Mouse (Mus musculus): ENCODE data around the gene Sgcb. TPM values are rescaled to one million over a fixed set of nuclear protein-coding genes. Genes with fewer than 3 reads are reported as not detected.

The Sgcb gene
- 19.5 and 22.6 TPM in 2 replicates for total RNA-seq (2021)
- long read RNA-seq, experiment 1, transcript Sgcb-201 (6 exons, 3,786 nt), result major isoform, 29 of 37 reads
- long read RNA-seq, experiment 1, partial matches to known transcripts, result 2 of 37 reads
- long read RNA-seq, experiment 1, other reads (novel, unspliced or antisense), result 6 of 37 reads
- long read RNA-seq, experiment 2, transcript Sgcb-201 (6 exons, 3,786 nt), result major isoform, 25 of 33 reads
- long read RNA-seq, experiment 2, partial matches to known transcripts, result 2 of 33 reads
- long read RNA-seq, experiment 2, other reads (novel, unspliced or antisense), result 6 of 33 reads

DNA sequence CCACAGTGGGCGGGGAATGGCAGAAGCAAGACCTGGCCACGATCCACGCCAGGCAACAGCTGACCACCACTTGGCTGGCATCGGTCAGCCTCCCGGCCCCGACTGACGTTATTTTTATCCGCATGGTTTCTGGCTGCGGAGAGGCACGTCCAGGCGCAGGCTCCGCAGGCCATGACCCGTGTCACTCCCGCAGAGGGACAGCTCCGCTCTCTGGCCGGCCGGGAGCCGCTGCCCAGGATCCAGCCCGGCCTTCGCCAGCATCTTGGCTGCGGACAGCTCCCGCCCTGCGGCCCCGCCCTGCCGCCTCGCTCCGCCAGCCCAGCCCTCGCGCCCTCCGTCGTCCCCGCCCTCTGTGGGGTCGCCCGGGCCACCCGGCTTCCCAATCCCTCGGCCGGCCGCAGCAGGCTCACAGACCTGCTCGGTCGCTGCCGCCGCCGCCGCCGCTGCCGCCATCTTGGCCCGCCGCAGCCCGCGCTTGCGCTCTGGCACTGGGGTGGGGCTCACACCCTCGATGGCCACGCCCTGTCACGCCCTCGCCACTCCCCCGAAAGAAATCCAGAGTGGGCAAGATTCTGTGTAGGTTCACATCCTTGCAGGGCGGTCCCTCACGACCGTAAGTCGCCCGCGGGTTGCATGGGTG is at the start of gene Sgcb:
Sgcb (minus strand) TSS at position 530 of the 640 bp plus-strand sequence.
- DNase-seq, result peak; percentile 93

DNA sequence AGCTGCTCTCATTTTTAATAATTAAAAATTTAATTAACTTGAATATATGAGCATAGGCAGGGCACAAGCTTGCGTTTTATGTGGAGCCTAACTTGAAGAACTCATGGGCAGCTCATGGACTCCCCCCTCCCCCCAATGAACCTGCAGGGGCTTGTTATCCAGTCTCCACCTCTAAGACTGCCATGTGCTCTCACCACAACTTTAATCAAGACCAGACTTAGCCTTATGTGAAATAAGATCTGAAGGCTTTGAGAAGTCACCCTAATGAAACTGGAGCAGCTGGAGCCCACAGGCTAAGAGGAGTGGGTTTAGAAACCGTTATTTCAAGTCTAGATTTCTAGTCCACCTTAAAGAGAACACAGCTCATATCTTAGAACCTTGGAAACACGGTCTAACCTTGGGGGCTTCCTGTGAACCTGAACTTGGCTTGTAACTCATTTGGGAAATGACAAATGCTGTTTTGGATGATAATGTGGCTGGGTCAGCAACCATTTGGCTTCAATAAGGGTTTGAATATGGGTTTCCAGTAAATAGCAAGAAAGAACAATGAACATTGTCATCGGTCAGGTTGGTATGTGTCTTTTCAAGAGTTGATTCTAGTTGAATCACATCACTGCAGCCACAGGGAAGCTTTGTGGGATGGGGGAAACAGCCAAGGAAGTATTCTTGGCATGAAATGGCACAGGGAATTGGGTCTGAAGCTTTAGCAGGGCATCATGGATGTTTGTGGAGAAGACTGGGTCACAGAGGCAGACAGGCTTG is 46.8 kb upstream of the Sgcb start:
- DNase-seq, result no peak

DNA sequence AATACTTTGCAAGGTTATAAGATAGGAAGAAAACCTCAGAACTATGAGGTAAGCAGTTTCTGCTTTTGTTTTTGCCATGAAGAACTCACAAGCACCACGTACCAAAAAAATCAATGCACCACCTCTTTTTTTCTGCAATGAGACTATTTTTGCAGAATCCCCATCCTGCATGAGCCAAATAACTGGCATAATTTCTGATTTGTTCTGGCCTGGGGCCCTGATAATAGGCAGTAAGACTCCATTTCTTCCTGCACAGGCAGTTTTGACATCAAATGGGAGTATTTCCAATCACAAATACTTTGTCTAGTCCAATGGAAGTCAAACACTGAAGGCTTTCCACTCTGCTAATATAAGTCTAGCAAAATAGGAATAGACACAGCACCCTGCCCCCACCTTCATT is 46.2 kb upstream of the Sgcb start:
- DNase-seq, result no peak

DNA sequence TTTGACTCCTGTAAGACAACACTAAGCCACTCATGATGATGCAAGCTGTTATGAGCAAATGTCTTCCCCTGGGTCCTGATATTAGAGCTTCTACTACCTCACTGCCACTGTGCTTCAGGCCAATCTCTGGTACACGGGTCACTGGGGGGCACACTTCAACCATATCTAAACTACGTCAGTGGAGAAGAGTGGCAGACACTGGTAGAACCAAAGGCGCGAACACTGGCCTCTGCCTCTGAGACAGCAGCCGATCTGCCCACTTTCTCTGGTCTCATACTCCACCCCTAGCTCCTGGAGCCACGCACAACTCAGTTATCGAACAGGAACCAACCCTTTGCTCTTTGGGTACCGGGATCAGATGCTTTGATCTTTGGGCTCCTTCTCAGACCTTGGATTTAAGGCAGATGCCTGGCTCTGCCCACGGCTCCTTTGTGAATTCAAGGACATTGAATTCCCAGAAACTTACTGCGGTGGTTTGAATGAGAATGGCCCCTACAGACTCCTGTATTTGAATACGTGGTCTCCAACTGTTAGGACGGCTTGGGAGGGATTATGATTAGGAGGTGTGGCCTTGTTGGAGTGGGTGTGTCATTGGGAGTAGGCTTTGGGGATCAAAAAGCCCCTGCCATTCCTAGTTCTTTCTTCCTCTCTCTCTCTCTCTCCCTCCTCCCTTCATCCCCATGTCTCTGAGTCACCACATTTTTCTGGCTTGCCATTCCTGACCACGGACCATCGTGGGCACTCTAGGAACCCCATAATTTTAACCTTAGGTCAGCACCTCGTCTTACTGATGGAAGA is 44.3 kb upstream of the Sgcb start:
- no peak for DNase-seq

DNA sequence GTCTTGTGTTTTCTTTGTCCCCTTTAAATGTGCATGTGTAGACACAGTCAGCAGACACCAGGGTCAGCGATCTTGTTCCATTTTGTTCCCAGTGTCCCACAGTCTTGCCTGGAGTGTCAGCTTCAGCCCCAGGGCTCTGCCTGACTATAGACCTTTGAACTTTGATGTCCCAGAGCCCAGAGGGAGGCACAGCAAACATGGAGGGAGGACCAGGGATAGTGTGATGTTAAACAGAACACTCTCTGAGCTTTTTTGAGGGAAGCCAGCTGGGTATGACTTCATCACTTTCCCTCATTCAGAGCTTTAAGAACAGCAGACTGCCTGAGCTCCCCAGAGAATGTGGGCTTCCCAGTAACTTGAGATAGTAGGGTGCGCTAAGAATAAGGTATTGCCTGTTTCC is 42.6 kb upstream of the Sgcb start:
- no peak for DNase-seq

DNA sequence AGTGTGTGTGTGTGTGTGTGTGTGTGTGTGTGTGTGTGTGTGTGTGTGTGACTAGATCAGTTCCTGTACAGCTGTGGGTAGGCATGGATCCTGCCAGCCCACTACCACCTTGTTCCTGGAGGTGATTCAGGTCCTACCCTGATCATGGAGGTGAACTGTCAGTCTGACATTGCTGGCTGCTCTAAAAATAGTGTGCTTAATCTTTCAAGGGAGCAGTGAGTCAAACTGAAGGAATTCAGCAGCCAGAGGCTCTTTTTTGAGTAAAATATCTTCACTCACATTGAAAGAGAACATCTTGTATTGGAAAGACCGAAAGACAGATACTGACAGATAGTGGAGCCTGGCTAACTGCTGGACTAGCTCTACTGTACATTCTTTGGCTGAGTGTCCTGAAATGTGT is 41.0 kb upstream of the Sgcb start:
- no peak for DNase-seq

DNA sequence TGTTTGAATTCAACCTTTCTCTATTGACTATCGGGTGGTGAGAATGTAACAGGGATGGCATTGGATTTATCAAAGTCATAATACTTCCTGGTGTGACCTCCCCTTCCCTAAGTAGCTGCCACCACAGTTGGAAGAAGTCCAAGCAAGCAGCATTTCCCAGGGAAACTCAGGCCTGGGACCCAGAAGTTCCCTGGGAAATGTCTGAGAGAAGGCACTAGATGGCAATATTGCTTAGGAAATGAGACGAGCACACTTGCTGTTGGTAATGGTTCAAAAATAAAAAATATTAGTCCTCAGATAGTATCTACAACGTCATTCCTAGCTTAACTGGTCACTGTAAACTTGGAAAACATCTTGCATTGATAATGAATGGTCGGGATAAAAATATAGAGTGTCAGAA is 38.6 kb upstream of the Sgcb start:
- DNase-seq, result peak; percentile 47

DNA sequence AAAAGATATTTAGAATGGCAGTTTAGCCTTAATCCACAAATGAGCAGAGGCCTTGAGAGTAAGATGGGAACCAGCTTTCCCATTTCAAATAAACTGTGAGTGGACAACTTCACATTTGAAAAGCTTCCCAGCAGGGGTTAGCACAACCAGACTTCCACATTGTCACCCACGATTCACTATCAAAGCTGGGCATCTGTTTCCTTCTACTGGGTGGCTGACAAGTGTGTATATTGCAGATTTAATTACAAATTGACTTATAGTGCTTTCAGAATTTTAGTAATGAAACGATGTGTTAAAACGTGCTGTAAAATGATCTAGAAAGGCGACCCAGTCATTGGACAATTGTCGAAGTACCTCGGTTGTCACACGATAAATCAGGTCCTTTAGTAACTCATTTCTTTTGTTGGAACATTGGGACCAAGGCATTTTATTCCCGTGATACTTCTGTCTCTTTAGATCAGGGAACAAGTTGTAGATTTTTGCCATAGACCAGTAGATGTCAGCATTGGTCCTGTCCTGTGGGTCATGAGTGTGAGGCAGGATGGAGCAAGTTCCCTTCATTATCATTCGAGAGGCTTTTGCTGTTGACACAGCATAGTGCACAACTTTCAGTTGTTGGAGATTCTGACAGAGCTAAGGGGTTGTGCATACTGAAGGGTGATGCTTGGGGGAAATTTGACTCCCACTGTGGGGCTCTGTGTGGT is 36.3 kb upstream of the Sgcb start:
- DNase-seq, result no peak

DNA sequence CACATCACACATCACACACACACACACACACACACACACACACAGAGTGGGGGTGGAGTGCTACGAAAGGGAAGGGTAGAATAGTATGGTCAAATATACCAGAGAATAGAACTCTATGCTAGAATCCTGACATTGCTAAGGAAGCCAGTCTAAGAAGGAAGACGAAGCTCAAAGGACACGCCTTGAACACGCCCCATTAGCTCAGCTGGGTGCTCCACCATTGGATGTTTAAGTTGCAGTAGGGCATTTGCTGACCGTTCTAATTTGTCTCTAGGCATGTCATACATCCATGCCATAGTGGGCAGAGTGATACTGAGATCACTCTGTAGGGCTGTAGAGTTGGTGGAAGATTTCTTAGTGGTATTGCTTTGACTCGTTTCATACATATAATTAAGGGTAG is 35.6 kb upstream of the Sgcb start:
- no peak for DNase-seq

DNA sequence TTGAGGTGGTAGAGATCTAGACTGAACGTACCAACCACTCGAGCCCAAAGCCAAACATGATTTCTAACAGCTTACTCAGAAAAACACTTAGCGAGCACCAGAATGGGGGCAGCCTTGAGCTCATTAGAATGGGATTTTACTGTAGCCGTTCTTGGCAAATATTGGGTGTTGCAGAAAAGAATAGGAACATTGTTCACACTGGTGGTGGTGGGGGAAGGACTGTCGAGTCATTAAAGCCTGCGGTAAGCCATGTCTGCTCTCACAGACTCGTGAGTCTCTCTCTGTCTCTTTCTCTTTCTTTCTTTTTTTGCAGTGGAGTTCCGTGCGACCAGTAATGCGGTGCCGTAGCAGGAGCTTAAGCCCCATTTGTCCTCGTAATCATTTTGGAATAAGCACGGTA is 29.0 kb upstream of the Sgcb start:
- DNase-seq, result no peak

DNA sequence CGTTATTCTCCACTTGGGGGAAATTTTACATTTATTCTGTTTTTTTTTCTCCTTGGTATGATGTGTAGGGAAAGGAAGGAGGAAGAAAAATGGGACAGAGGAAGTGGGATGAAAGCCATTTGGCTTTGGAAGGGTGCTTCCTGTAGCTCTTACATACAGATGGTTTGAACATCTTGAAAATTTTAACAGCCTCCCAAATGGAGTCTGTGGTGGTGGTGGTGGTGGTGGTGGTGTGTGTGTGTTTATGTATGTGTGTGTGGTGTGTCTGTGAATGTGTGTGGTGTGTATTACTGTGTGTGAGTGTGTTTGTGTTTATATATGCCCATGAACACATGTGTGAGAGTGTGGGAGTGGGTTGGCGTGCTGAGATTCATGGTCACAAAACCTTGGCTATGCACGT is 28.0 kb upstream of the Sgcb start:
- DNase-seq, result no peak

DNA sequence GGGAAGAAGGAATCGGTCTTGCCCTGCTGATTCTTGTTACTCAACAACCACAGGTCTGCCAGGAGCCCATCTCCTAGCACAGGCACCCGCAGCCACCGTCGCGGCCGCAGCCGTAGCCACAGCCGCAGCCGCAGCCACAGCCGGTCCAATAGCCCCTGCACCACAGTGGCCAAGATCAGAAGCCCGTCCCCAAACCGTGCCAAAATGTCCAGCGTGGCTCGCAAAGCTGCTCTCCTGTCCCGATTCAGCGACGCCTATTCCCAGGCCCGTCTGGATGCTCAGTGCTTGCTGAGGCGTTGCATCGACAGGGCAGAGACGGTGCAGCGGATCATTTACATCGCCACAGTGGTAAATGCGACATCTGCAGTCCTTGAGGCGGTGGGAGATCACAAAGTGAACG is 21.8 kb upstream of the Sgcb start:
- no peak for DNase-seq

DNA sequence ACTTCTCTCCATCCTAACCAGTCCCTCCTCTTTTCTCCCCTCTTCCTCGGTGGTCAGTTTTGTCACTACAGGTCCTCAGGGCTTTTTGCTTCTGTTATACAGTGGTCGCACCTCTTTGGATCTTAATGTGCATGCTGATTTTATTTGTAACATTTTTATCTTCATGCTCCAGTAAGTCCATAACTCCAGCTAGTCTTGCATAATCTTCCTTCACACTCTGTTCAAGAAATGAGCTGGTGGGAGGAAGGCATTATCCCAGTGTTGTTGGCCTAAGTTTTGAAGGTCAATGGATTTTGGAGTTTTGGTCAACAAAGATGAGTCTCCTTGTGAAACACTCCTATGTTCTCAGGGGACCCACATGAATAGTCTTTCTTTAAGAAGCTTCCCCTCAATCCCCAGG is 20.3 kb upstream of the Sgcb start:
- DNase-seq, result no peak

DNA sequence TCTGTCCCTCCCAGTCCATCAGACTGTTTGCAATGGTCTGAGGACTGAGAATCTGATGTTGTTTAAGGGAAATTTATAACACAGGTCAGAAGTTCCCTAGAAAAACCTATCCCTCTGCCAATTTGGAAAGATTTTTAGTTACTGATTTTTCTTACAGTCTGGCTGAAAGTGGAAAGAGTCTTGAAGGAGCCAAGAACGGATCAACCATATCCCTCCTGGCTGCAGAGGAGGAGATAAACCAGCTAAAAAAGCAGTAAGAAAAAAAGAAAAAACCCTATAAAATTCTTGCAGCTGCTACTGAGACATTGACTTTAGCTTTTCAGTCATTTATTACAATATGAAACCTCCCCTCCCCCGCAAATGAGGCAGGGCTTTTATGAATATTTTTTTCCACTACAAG is 19.1 kb upstream of the Sgcb start:
- no peak for DNase-seq

DNA sequence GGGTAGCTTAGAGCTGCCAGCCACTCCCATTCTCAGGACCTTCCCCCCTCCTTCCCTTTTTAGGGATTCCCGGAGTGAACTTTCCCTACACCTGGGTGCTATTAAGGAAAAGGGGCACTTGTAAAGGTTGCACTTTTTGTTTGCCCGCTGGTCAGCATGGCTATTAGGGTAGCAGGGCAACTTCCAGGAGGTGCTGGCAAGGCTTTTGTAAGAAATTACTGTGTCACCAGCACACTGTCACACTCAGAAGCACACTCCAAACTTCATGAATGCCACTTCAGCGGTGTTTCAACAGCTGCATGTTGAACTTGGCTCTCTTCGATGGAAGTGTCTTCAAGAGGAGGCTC is 4.2 kb upstream of the Sgcb start:
- DNase-seq, result no peak

DNA sequence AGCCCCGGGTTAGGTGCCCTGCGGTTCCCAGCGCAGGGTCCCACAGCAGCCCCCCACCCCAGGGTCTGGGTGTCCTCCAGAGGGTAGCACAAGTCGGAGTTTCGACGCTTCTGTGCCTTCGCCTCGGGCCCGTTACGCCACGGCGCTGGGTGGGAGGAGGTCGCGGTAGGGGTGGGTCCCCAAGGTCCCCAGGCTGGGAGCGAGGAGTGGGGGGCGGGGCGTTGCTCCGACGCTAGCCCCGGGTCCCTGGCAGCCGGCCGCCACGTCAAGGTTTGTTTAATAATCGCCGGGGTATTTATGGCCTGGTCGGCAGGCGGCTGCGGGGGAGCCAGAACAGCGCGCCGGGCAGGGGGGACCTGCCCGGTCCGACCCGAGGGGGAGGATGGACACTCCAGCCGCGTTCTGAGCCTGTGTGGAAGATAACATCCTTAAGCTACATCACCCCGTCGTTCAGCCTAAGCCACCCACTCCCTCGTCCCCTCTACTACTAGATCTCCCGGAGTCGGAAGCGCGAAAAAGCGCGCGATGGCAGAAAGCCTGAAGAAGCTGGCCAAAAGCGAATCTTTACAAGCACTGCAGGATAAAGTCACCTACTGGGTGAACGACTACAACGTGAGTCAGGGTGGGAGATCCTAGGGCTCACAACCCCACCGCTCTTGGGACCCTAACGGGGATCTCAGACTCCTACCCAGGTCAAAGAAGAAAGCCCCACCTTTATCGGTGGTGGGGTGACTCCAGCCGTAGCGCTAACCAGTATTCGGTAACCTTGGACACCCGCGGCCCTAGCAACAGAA is 3.7 kb upstream of the Sgcb start, which contains the start of gene Spata18:
Spata18 (plus strand) TSS at position 319 of the 794 bp plus-strand sequence.
- peak; percentile 43 for DNase-seq

DNA sequence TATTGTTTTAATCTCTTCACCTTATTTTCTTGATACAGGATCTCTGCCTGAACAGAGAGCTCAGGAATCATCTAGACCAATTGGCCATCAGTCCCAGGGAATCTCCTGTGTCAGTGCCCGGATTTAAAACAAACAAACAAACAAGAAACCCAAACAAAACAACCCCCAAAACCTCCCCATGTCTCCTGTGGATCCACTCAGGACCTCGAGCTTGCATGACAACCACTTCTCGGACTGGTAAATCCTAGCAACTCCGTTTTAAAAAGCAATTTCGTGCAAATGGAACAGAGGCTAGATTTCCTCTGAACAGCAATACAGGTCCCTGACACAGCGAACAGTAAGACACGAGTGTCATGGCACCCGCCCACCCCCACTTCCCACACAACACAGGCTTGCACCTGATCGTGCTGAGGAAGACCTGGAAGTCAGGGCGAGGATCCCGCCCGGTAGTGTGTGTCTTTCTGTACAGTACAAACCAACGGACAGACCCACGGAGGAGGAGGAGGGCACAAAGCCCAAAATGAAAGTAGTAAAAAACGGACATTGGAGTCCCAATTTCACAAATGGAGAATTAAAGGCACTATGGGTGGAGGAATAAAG is 2.9 kb upstream of the Sgcb start:
- peak; percentile 14 for DNase-seq

DNA sequence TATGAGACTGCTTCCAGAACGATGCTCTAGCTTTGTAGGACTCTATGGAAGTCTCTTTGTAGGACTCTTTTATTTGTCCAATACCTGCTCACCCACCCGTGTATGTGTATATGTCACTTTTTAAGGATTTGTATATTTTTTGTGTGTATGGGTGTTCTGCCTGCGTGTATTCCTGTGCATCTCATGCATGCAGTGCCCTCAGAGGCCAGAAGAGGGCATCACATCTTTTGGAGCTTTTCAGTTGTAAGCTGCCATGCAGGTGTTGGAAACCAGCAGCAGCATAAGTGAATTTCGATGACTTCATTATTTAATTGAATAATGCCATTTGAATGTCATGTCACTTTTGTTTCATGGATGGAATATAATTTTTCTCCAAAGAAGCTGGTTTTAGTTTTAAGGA is 5.5 kb downstream of the Sgcb start:
- peak; percentile 46 for DNase-seq

DNA sequence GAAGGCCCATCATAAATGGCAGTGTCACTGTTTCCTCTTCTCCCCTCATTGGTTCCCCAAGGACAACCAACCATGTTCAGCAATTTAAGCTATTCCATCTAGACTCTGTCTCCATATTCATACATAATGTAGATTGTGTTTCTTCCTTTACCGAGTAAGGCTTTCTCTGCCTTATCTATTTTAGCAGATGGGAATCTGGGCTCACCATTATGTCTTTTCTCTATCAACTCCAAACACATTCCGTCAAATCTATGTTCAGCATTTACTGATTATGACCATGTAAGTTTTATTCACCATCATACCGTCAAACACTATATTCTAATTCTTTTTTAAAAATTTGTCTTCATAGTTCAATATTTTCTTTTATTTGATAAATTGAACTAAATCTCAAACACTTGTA is 6.5 kb downstream of the Sgcb start:
- DNase-seq, result no peak

DNA sequence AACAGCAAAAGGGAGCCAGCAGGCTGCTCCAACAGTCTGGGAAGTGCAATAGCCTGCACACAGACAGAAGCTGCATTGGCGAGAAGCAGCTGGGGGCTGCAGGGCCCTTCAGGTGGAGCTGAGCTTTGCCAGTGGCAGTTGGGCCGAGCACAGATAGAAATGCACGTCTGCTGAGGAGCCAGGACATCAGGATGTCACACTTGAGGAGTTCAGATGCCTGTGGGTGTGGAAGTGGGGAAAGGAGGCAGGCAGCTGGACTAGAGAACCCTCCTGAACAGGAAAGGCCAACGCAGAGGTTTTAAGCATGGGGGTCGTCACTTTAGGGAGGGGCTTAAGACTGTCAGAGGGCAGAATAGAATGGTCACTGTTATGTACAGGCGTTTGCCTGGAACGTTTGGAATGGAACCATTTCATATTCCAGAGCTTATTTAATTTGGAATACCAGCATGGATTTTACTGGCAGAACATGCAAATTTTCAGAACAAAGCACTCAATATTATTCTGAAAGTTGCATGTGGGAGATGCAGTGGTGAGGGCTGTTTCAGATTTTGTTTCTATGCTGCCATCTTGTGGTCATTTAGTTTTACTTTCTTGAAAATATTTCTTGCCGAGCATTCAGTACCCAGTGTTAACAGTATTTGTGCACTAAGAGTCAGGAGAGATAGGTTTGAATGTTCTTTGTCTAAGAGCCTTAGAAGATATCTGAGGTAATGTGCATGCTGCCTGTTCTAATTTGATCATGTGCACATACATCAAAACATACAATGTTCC is 10.1 kb downstream of the Sgcb start:
- DNase-seq, result no peak
